Mouse (Mus musculus): ENCODE measurements at regions not wholly inside any gene's neighbourhood (a gene's known extent, or its start where the extent isn't known, plus 50 kb on each side); places are given as distances from the start of the nearest gene placed in this dataset.

DNA sequence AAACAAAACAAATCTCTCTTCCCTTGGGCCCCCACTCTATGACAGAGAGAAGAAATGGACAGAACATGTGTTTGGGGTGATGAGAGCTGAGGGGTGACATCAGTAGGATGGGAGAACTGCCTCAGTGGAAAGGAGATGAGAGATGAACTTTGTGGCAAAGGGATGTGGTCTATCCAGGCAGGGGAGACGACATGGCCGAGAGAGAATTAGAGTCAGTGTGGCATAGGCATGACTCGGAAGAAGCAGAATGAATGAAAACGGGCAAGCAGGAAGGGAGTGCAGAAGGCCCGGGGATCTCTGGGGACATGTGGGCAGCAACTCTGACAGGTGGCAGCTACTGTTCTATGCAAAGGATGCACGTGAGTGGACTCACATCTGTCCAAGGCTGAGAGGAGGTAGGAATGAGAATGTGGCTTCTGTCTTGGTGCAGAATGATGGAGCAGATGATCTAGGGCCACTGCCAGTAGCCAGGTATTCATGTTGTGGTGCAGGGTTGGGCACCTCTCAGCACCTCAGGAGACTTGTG lies 113.4 kb downstream of the Ets2 start:
- no peaks in the 10 kb centered on the region for H3K4me1 ChIP-seq (ENCODE audit: control insufficient read depth, insufficient read depth, low read length)
- ATAC-seq (ENCODE audit: low FRiP score), result no peak
- 85% methylated on average over 6 of the region's 6 CpGs for WGBS
- H3K9ac ChIP-seq (ENCODE audit: low read length), result no peak overlapping the region
- no peaks in the 10 kb centered on the region for H3K36me3 ChIP-seq (ENCODE audit: control insufficient read depth, insufficient read depth, low read length)
- peaks cover 3% of the 10 kb centered on the region; the same call in 1 of the 2 replicates for H3K9me3 ChIP-seq (ENCODE audit: control insufficient read depth, low read length)
- no peak overlapping the region for H3K4me2 ChIP-seq
- H3K27me3 ChIP-seq (ENCODE audit: control insufficient read depth, insufficient read depth, low read length), result no peaks in the 10 kb centered on the region
- H3K27ac ChIP-seq (ENCODE audit: low read depth, low read length), result no peak overlapping the region
- DNase-seq (ENCODE audit: low spot score, missing footprints), result no peak
- H3K4me3 ChIP-seq (ENCODE audit: low read depth, low read length), result no peak overlapping the region

DNA sequence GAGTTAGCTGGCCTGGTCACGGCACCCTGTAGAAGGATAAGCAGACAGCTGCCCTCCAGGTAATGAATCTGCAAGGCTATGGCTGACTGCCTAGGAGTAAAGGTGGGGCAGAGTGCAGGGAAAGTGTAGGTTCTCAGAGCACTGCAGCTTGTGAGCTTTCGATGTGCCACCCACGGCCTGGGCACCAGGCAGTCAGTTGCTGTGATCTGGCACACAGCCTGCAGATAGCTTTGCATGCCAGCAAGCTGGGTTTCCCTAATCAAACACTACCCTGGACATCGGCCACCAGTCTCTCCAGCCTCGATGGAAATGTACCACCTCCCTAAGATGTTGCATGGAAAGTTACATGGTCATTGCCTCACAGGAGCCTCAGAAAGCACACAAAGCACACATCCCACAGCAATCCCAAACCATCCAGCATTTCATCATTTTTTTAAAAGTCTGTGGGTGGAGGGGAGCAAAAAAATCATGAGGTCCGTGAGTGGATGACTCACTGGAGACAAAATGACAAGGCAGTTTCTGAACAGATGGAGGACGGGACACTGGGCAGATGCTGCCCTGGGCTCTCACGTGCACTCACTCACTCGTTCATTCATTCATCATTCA lies 112.7 kb downstream of the Ets2 start:
- no peak overlapping the region for H3K27ac ChIP-seq (ENCODE audit: low read depth, low read length)
- no peaks in the 10 kb centered on the region for H3K27me3 ChIP-seq (ENCODE audit: control insufficient read depth, insufficient read depth, low read length)
- ATAC-seq (ENCODE audit: low FRiP score) (no peak), DNase-seq (ENCODE audit: low spot score, missing footprints) (no peak)
- H3K4me3 ChIP-seq (ENCODE audit: low read depth, low read length), result no peak overlapping the region
- no peak overlapping the region for H3K9ac ChIP-seq (ENCODE audit: low read length)
- H3K36me3 ChIP-seq (ENCODE audit: control insufficient read depth, insufficient read depth, low read length), result no peaks in the 10 kb centered on the region
- no peak overlapping the region for H3K4me2 ChIP-seq
- 87% methylated on average over 9 of the region's 9 CpGs for WGBS
- H3K4me1 ChIP-seq (ENCODE audit: control insufficient read depth, insufficient read depth, low read length), result no peaks in the 10 kb centered on the region
- H3K9me3 ChIP-seq (ENCODE audit: control insufficient read depth, low read length), result peaks cover 3% of the 10 kb centered on the region; the same call in 1 of the 2 replicates

- no peaks in the 10 kb centered on the region for H3K9me3 ChIP-seq (ENCODE audit: control insufficient read depth, low read length)
- WGBS, result 80% methylated on average over 6 of the region's 6 CpGs
- no peak for DNase-seq (ENCODE audit: low spot score, missing footprints)
- no peak overlapping the region for H3K27ac ChIP-seq (ENCODE audit: low read depth, low read length)
- no peak overlapping the region for H3K4me2 ChIP-seq
- H3K4me1 ChIP-seq (ENCODE audit: control insufficient read depth, insufficient read depth, low read length), result no peaks in the 10 kb centered on the region
- no peaks in the 10 kb centered on the region for H3K36me3 ChIP-seq (ENCODE audit: control insufficient read depth, insufficient read depth, low read length)
- H3K9ac ChIP-seq (ENCODE audit: low read length), result no peak overlapping the region
- H3K4me3 ChIP-seq (ENCODE audit: low read depth, low read length), result no peak overlapping the region
- H3K27me3 ChIP-seq (ENCODE audit: control insufficient read depth, insufficient read depth, low read length), result no peaks in the 10 kb centered on the region
- ATAC-seq (ENCODE audit: low FRiP score), result no peak
Measured at GRCm38 (mm10) chr16:95811092-95811491, 109.2 kb downstream of the Ets2 start.

DNA sequence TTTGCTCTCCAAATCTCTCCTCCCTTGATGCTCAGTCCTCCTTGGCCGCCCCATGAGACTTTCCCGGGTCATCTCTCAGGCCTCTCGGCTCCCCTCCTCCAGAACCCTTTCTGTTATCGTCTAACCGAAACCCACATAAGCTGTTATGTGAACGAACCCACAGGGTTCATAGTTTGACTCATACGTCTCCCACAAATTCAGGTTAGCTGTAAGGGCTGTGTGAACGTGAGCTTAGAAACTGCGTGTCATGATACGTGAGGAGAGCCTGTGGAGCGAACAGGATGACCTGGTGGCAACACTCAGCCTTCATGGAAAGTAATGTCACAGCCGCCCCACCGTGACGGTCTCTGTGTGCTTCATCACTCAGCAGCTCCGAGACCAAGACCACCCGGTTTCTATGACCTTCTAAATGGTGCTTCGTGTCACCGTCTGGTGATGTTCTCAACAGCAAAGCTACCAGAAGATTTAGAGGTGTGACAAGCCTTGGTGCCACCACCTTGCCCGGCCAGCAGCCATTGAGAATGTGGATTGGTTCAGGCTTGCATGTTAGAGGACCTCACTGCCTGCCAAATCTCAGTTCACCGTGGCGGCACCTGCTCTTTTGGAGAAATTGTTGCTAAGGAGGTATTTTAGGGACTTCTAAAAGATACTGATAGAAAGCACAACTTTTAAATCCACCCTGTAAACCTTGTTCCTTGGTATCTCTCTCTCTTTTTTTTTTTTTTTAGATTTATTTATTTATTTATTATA lies 107.4 kb downstream of the Ets2 start:
- H3K4me1 ChIP-seq (ENCODE audit: control insufficient read depth, insufficient read depth, low read length), result no peaks in the 10 kb centered on the region
- no peak overlapping the region for H3K4me2 ChIP-seq
- no peaks in the 10 kb centered on the region for H3K27me3 ChIP-seq (ENCODE audit: control insufficient read depth, insufficient read depth, low read length)
- DNase-seq (ENCODE audit: low spot score, missing footprints) (peak; percentile 65), ATAC-seq (ENCODE audit: low FRiP score) (no peak)
- H3K36me3 ChIP-seq (ENCODE audit: control insufficient read depth, insufficient read depth, low read length), result no peaks in the 10 kb centered on the region
- H3K9me3 ChIP-seq (ENCODE audit: control insufficient read depth, low read length), result no peaks in the 10 kb centered on the region
- no peak overlapping the region for H3K4me3 ChIP-seq (ENCODE audit: low read depth, low read length)
- 92% methylated on average over 21 of the region's 21 CpGs for WGBS
- H3K9ac ChIP-seq (ENCODE audit: low read length), result no peak overlapping the region
- H3K27ac ChIP-seq (ENCODE audit: low read depth, low read length), result no peak overlapping the region

GRCm38 (mm10) chr16:95806510-95806909 lies 104.6 kb downstream of the Ets2 start:
- Histone ChIP-seq H3K4me3 (ENCODE audit: low read depth, low read length) (no peak overlapping the region), H3K36me3 (ENCODE audit: control insufficient read depth, insufficient read depth, low read length) (no peaks in the 10 kb centered on the region), H3K27ac (ENCODE audit: low read depth, low read length) (no peak overlapping the region), H3K27me3 (ENCODE audit: control insufficient read depth, insufficient read depth, low read length) (no peaks in the 10 kb centered on the region), H3K4me2 (no peak overlapping the region), H3K9ac (ENCODE audit: low read length) (no peak overlapping the region), H3K4me1 (ENCODE audit: control insufficient read depth, insufficient read depth, low read length) (no peaks in the 10 kb centered on the region), H3K9me3 (ENCODE audit: control insufficient read depth, low read length) (no peaks in the 10 kb centered on the region)
- no peak for DNase-seq (ENCODE audit: low spot score, missing footprints)
- 91% methylated on average over 5 of the region's 5 CpGs for WGBS
- no peak for ATAC-seq (ENCODE audit: low FRiP score)

DNA sequence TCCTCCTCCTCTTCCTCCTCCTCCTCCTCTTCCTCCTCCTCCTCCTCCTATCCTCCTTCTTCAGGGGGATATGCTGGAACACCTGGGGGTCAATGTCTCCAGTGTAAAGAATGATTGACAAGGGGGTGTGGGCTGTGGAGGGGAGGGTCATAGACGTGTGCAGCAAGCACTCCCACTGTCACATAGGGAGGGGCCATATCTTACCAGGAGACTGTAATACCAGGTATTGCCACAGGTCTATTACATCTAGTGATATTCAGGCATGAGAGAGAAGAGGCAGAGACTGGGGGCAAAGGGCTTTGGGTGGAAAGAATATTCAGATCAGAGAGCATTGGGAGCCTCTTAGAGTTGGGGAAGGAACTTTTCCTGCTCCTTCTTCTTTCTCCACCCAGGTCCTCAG lies 102.3 kb downstream of the Ets2 start:
- Histone ChIP-seq H3K9me3 (ENCODE audit: control insufficient read depth, low read length) (no peaks in the 10 kb centered on the region), H3K4me1 (ENCODE audit: control insufficient read depth, insufficient read depth, low read length) (no peaks in the 10 kb centered on the region), H3K4me3 (ENCODE audit: low read depth, low read length) (no peak overlapping the region), H3K27me3 (ENCODE audit: control insufficient read depth, insufficient read depth, low read length) (no peaks in the 10 kb centered on the region), H3K4me2 (no peak overlapping the region), H3K9ac (ENCODE audit: low read length) (no peak overlapping the region), H3K36me3 (ENCODE audit: control insufficient read depth, insufficient read depth, low read length) (no peaks in the 10 kb centered on the region), H3K27ac (ENCODE audit: low read depth, low read length) (no peak overlapping the region)
- WGBS, result 33% methylated on average over 1 of the region's 1 CpGs
- DNase-seq (ENCODE audit: low spot score, missing footprints) (no peak), ATAC-seq (ENCODE audit: low FRiP score) (no peak)

GRCm38 (mm10) chr16:95802641-95803040 lies 100.8 kb downstream of the Ets2 start:
- Histone ChIP-seq H3K27ac (ENCODE audit: low read depth, low read length) (no peak overlapping the region), H3K9me3 (ENCODE audit: control insufficient read depth, low read length) (no peaks in the 10 kb centered on the region), H3K4me3 (ENCODE audit: low read depth, low read length) (no peak overlapping the region), H3K27me3 (ENCODE audit: control insufficient read depth, insufficient read depth, low read length) (no peaks in the 10 kb centered on the region), H3K36me3 (ENCODE audit: control insufficient read depth, insufficient read depth, low read length) (no peaks in the 10 kb centered on the region), H3K4me2 (no peak overlapping the region), H3K4me1 (ENCODE audit: control insufficient read depth, insufficient read depth, low read length) (no peaks in the 10 kb centered on the region), H3K9ac (ENCODE audit: low read length) (no peak overlapping the region)
- ATAC-seq (ENCODE audit: low FRiP score), result no peak
- DNase-seq (ENCODE audit: low spot score, missing footprints), result no peak

- no peaks in the 10 kb centered on the region for H3K9me3 ChIP-seq (ENCODE audit: control insufficient read depth, low read length)
- H3K4me2 ChIP-seq, result no peak overlapping the region
- H3K4me3 ChIP-seq (ENCODE audit: low read depth, low read length), result no peak overlapping the region
- H3K27ac ChIP-seq (ENCODE audit: low read depth, low read length), result no peak overlapping the region
- 73% methylated on average over 4 of the region's 4 CpGs for WGBS
- H3K27me3 ChIP-seq (ENCODE audit: control insufficient read depth, insufficient read depth, low read length), result no peaks in the 10 kb centered on the region
- no peaks in the 10 kb centered on the region for H3K4me1 ChIP-seq (ENCODE audit: control insufficient read depth, insufficient read depth, low read length)
- ATAC-seq (ENCODE audit: low FRiP score) (no peak), DNase-seq (ENCODE audit: low spot score, missing footprints) (no peak)
- H3K36me3 ChIP-seq (ENCODE audit: control insufficient read depth, insufficient read depth, low read length), result no peaks in the 10 kb centered on the region
- H3K9ac ChIP-seq (ENCODE audit: low read length), result no peak overlapping the region
Measured at GRCm38 (mm10) chr16:95802207-95802606, 100.3 kb downstream of the Ets2 start.

- Histone ChIP-seq H3K36me3 (ENCODE audit: control insufficient read depth, insufficient read depth, low read length) (no peaks in the 10 kb centered on the region), H3K4me3 (ENCODE audit: low read depth, low read length) (no peak overlapping the region), H3K4me1 (ENCODE audit: control insufficient read depth, insufficient read depth, low read length) (no peaks in the 10 kb centered on the region), H3K9me3 (ENCODE audit: control insufficient read depth, low read length) (no peaks in the 10 kb centered on the region), H3K4me2 (no peak overlapping the region), H3K27me3 (ENCODE audit: control insufficient read depth, insufficient read depth, low read length) (no peaks in the 10 kb centered on the region), H3K9ac (ENCODE audit: low read length) (no peak overlapping the region), H3K27ac (ENCODE audit: low read depth, low read length) (no peak overlapping the region)
- WGBS, result 90% methylated on average over 7 of the region's 7 CpGs
- DNase-seq (ENCODE audit: low spot score, missing footprints), result no peak
- no peak for ATAC-seq (ENCODE audit: low FRiP score)
Measured at GRCm38 (mm10) chr16:95800911-95801442, 99.1 kb downstream of the Ets2 start.
